Mouse (Mus musculus): ENCODE results near the gene Rfc5.

DNA sequence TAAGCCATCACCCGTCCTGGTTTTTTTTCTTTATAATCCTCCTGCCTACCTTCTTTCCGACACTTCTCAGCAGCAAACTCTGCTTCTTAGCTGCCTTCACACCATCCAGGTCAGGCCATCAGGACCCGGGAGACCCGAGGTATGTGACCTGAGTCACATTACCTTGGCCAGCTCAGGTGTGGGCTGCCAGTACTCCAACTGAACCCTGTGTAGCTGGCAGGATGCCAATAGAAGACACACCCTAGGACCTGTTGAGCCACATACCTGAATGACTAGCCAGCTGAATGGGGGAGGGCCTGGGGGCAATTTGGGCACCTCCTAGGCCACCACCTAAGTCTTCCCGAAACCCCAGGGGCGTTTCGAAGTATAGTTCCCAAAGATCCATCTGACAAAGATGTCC, 58.4 kb downstream of the Rfc5 start:
- no peak for TF ChIP-seq POLR2A (IDR thresholded peaks at IDR 0.05; ENCODE audit: insufficient read length, low read depth)
- TF ChIP-seq TCF12 (IDR thresholded peaks at IDR 0.05; ENCODE audit: insufficient read depth, poor library complexity, severe bottlenecking): no peak
- TF ChIP-seq E2F4 (IDR thresholded peaks at IDR 0.05; ENCODE audit: insufficient read depth): no peak
- TF ChIP-seq POLR2AphosphoS2 (IDR thresholded peaks at IDR 0.05; ENCODE audit: insufficient read length, low read depth): no peak
- TF ChIP-seq MYOG (IDR thresholded peaks at IDR 0.05; ENCODE audit: control insufficient read depth in 1 of 3, insufficient read depth in 1 of 3, insufficient read length in 2 of 3, low read depth in 2 of 3): no peak
- TF ChIP-seq MAX (IDR thresholded peaks at IDR 0.05; ENCODE audit: low read depth): no peak
- TF ChIP-seq REST (IDR thresholded peaks at IDR 0.05; ENCODE audit: insufficient read depth, insufficient read length): no peak
- no peak for TF ChIP-seq CEBPB (IDR thresholded peaks at IDR 0.05; ENCODE audit: insufficient read depth, poor library complexity, severe bottlenecking)
- TF ChIP-seq MYOD1 (IDR thresholded peaks at IDR 0.05; ENCODE audit: control insufficient read depth in 1 of 3, insufficient read length in 2 of 3, low read depth in 2 of 3): no peak
